Mouse (Mus musculus) brain, embryonic 14.5 days (tissue): ENCODE measurements around the gene Tmem79.
"Not testable (repeated sequence)": the region's sequence is repeated elsewhere in the genome, so short reads cannot be mapped to it uniquely, and the experiment has no call there.

Experiments used
- CTCF ChIP-seq: fragments of 200-500 bp; IDR thresholded peaks from 2 replicates; pipeline ENCODE4 v1.5.1; 2012; ENCODE audit warnings: inconsistent platforms, mild to moderate bottlenecking, moderate library complexity, borderline replicate concordance; ENCODE audit not compliant: insufficient read depth, insufficient read length; ENCODE audit errors: extremely low read depth
- POLR2A ChIP-seq: fragments of 200-500 bp; IDR thresholded peaks from 2 replicates; pipeline ENCODE4 v1.6.1; 2012; ENCODE audit warnings: mild to moderate bottlenecking, inconsistent platforms, borderline replicate concordance; ENCODE audit not compliant: poor library complexity, insufficient read depth, insufficient read length, severe bottlenecking; ENCODE audit errors: extremely low read depth

DNA sequence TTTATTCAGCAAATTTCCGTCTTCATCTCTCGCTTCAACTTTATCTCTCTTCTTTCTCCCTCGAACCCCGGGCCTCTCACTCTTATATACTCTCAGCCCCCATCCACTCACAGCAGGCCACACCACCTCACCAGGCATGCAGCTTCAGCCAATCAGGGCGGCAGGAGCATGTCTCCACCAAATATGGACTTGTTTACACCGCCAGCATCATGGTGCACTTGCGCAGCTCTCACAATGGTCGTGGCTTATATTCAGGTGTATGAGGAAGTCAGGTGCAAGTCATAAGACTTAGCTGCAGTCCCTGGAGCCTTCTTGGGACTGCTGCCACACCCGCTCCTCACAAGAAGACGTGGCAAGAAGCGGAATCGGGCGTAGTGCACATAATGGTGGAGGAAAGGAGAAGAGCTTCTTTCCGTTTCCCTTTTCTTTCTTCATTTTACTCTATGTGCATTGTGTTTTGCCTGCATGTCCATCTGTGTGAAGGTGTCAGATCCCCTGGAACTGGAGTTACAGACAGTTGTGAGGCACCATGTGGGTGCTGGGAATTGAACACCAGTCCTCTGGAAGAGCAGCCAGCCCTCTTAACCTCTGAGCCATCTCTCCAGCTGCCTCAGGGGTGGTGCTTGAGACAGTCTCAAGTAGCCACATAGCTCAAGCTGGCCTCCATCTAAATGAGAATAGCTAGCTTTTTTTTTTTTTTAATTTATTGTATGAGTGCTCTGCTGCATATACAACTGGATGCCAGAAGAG lies 51.0 kb downstream of the Tmem79 start:
- not testable (repeated sequence) for TF ChIP-seq CTCF, POLR2A
